Mouse (Mus musculus) kidney, adult 2 months (tissue): ENCODE data around the gene Paqr5. TPM values are rescaled to one million over a fixed set of nuclear protein-coding genes. Genes with fewer than 3 reads are reported as not detected.
A peak's percentile ranks its signal among the peaks of the same experiment; 100 is the strongest.

Source experiments
- DNase-seq: peaks from one replicate; pipeline ENCODE4 v3.0.0; 2021
- H3K27ac ChIP-seq: fragments of 200-500 bp; 2 replicates; pipeline ENCODE4 v1.5.1; 2012; ENCODE audit warnings: low read depth, low read length, control low read depth, inconsistent platforms; ENCODE audit not compliant: insufficient read depth
- H3K27me3 ChIP-seq: fragments of 200-500 bp; replicated peaks from 2 replicates; pipeline ENCODE4 v1.6.1; 2012; ENCODE audit warnings: mild to moderate bottlenecking, moderate library complexity, low read length, inconsistent platforms; ENCODE audit not compliant: control insufficient read depth, insufficient read depth
- H3K36me3 ChIP-seq: fragments of 200-500 bp; 2 replicates; pipeline ENCODE4 v1.6.1; 2012; ENCODE audit warnings: mild to moderate bottlenecking, moderate library complexity, low read length, inconsistent platforms; ENCODE audit not compliant: control insufficient read depth, insufficient read depth
- H3K4me1 ChIP-seq: fragments of 200-500 bp; 2 replicates; pipeline ENCODE4 v1.6.1; 2011; ENCODE audit warnings: low read length; ENCODE audit not compliant: control insufficient read depth, insufficient read depth
- H3K4me3 ChIP-seq: fragments of 200-500 bp; 2 replicates; pipeline ENCODE4 v1.5.1; 2011; ENCODE audit warnings: mild to moderate bottlenecking, low read depth, low read length, control low read depth; ENCODE audit not compliant: insufficient read depth
- CTCF ChIP-seq: fragments of 200-500 bp; conservative IDR thresholded peaks from 2 replicates; pipeline ENCODE4 v1.5.1; 2011; ENCODE audit warnings: low read depth, mild to moderate bottlenecking, control low read depth, low read length, moderate library complexity, mixed read lengths; ENCODE audit not compliant: insufficient read depth, insufficient read length
- POLR2A ChIP-seq: fragments of 200-500 bp; IDR thresholded peaks from one replicate; pipeline ENCODE4 v1.6.1; 2011; ENCODE audit warnings: low read depth, low read length, control low read depth
- WGBS: fragments of 180-500 bp; shearing (Covaris S2); methylation state at CpG from one replicate; pipeline ENCODE4 v1.1.7; 2018; 5-methylcytosine and 5-hydroxymethylcytosine counted together
- polyA plus RNA-seq: library from polyadenylated mRNA; depleted of rRNA; stranded (reverse); fragments of >200 nt; gene quantifications from 2 replicates; pipeline ENCODE4 v1.2.3, GENCODE M21; 2012; rRNA removed

Paqr5 gene
- polyA plus RNA-seq, 1 experiment = 315 TPM

DNA sequence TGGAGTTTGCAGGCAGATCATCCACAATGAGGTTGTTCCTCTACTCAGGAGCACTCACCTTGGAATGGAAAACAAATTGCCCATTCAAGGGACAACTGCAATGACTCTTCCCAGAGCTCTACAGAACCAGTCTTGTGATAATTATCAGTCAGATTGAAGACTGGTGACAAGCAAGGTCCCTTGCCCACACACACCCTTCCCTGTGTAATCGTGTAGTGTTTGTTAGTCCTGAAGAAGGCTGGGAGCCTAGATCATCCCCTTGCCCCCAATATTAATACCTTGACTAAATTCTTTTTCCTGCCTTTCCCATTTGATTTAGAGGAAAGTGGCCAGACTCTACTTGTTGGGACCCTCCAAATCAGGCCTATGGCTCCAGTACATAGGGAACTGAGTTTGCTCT lies 117.0 kb downstream of the Paqr5 start:
- Histone ChIP-seq H3K27me3 (no peaks in the 10 kb centered on the region), H3K36me3 (peaks cover 3% of the 10 kb centered on the region), H3K4me1 (peaks cover 4% of the 10 kb centered on the region; the same call in 1 of the 2 replicates), H3K27ac (no peak overlapping the region), H3K4me3 (no peak overlapping the region)
- TF ChIP-seq CTCF (no peak), POLR2A (no peak)
- DNase-seq = no peak
- WGBS = 84% methylated on average over 1 of the region's 1 CpGs

- TF ChIP-seq CTCF (no peak), POLR2A (no peak)
- no peak overlapping the region for H3K4me3 ChIP-seq
- H3K4me1 ChIP-seq = peaks cover 4% of the 10 kb centered on the region; the same call in 1 of the 2 replicates
- 74% methylated on average over 11 of the region's 11 CpGs for WGBS
- DNase-seq = no peak
- H3K36me3 ChIP-seq = peaks cover 3% of the 10 kb centered on the region
- H3K27me3 ChIP-seq = no peaks in the 10 kb centered on the region
- no peak overlapping the region for H3K27ac ChIP-seq
These were observed 117.7 kb downstream of the Paqr5 start for GRCm38 (mm10) chr9:61908832-61909407.

DNA sequence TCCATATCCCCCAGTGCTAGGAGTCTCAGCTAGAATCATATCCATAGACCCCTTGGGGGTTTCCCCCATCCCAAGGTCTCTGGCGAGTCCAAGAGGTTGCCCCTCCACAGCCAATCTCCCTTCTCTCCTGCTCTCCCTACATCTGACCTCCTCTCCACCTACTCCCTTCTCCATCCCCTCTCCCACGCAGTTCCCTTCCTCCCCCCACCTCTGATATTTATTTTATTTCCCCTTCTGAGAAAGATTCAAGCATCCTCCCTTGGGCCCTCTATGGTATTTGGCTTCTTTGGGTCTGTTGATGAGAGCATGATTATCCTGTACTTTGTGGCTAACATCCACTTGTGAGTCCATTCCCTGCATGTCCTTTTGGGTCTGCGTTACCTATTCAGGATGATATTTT lies 118.3 kb downstream of the Paqr5 start:
- Histone ChIP-seq H3K27me3 (no peaks in the 10 kb centered on the region), H3K4me3 (no peak overlapping the region), H3K4me1 (no peaks in the 10 kb centered on the region), H3K36me3 (peaks cover 3% of the 10 kb centered on the region), H3K27ac (no peak overlapping the region)
- TF ChIP-seq CTCF (no peak), POLR2A (no peak)
- 71% methylated on average over 3 of the region's 3 CpGs for WGBS
- no peak for DNase-seq

DNA sequence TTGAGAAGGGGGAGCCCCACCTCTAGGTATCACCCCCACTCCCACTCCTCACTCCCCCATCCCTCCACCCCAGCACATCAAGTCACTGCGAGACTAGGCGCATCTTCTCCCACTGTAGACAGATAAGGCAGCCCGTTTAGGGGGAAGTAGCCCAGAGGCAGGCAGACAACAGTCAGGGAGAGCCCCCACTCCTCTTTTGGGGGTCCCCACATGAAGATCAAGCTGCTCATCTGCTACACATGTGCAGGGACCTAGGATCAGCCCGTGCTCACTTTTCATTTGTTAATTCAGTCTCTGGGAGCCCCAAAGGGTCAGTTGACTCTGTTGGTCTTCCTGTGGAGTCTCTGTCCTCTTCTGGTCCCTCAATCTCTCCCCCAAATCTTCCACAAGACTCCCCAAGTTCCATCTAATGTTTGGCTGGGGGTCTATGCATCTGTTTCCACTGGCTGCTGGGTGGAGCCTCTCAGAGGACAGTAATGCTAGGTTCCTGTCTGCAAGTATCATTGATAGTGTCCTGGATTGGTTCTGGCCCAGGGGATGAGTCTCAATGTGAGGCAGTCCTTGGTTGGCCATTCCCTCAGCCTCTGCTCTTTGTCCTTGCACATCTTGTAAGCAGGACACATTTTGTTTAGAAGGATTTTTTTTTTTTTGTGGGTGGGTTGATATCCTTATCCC lies 118.9 kb downstream of the Paqr5 start:
- H3K4me3 ChIP-seq = no peak overlapping the region
- no peaks in the 10 kb centered on the region for H3K27me3 ChIP-seq
- WGBS = 79% methylated on average over 4 of the region's 4 CpGs
- H3K27ac ChIP-seq = no peak overlapping the region
- no peak for TF ChIP-seq POLR2A
- TF ChIP-seq CTCF = no peak
- DNase-seq = no peak
- H3K36me3 ChIP-seq = peaks cover 3% of the 10 kb centered on the region
- H3K4me1 ChIP-seq = no peaks in the 10 kb centered on the region

- Histone ChIP-seq H3K36me3 (no peaks in the 10 kb centered on the region; the same call in 1 of the 2 replicates), H3K4me3 (no peak overlapping the region), H3K4me1 (no peaks in the 10 kb centered on the region), H3K27me3 (no peaks in the 10 kb centered on the region), H3K27ac (no peak overlapping the region)
- DNase-seq = peak; percentile 32
- whole genome bisulfite sequencing = 56% methylated on average over 10 of the region's 10 CpGs
- TF ChIP-seq CTCF (peak; percentile 73), POLR2A (no peak)
These were observed 119.7 kb downstream of the Paqr5 start for GRCm38 (mm10) chr9:61906912-61907311.

- H3K27ac ChIP-seq = no peak overlapping the region
- no peak overlapping the region for H3K4me3 ChIP-seq
- no peaks in the 10 kb centered on the region for H3K4me1 ChIP-seq
- no peak for TF ChIP-seq CTCF
- TF ChIP-seq POLR2A = no peak
- H3K36me3 ChIP-seq = no peaks in the 10 kb centered on the region
- H3K27me3 ChIP-seq = no peaks in the 10 kb centered on the region
- WGBS = 64% methylated on average over 5 of the region's 5 CpGs
- DNase-seq = no peak
These were observed 121.1 kb downstream of the Paqr5 start for GRCm38 (mm10) chr9:61905576-61905975.

DNA sequence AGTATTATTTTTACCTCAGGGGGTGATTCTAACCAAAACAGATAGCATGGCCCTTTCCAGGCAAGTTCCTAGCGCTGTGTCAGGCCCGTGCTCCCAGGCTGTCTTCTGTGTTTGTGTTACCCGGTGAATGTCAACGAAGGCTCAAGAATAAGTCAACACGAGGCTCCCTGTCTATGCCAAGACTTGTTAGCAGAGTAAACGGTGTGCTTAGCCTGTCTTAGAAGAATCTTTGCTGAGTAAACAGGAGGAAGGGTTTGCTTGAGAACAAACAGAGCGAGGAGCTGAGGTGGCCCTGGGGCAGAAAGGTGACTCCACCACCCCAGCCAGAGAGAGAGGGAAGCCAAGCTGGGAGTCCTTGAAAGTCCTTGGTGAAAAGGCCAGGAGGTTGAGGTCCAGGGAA lies 122.5 kb downstream of the Paqr5 start:
- TF ChIP-seq CTCF = no peak
- TF ChIP-seq POLR2A = no peak
- 42% methylated on average over 7 of the region's 7 CpGs for WGBS
- no peaks in the 10 kb centered on the region for H3K27me3 ChIP-seq

More for the DNA sequence above, 122.5 kb downstream of the Paqr5 start:
- no peaks in the 10 kb centered on the region for H3K4me1 ChIP-seq
- no peaks in the 10 kb centered on the region for H3K36me3 ChIP-seq
- H3K4me3 ChIP-seq = no peak overlapping the region
- DNase-seq = no peak
- H3K27ac ChIP-seq = no peak overlapping the region

Other genes with a start within 250 kb of the Paqr5 start
- 6,294 and 8,063 TPM in 2 replicates for gene Rplp1, start 112.3 kb downstream of the Paqr5 start, polyA plus RNA-seq
- 1.1 and 1.4 TPM in 2 replicates for gene Kif23, start 80.1 kb downstream of the Paqr5 start, polyA plus RNA-seq
- 3.1 and 3.3 TPM in 2 replicates for gene Glce, start 95.8 kb upstream of the Paqr5 start, polyA plus RNA-seq